Mouse (Mus musculus) CH12.LX (cell line): ENCODE data around the gene Anxa1.

Experiments
- CTCF ChIP-seq, 2 experiments: IDR thresholded peaks in 1 of 2; conservative IDR thresholded peaks in 1 of 2; 2 replicates each; pipeline ENCODE4 v1.5.1; 2011 to 2012; ENCODE audit warnings: low read depth in 2 of 2, low read length in 2 of 2, improper control_type of control experiment in 1 of 2, inconsistent platforms in 1 of 2, mild to moderate bottlenecking in 1 of 2, moderate library complexity in 1 of 2
- EP300 ChIP-seq: IDR thresholded peaks from 2 replicates; pipeline ENCODE4 v1.6.1; 2011; ENCODE audit warnings: low read length, improper control_type of control experiment
- IRF4 ChIP-seq: IDR thresholded peaks from 2 replicates; pipeline ENCODE4 v1.6.1; 2014; ENCODE audit warnings: low read depth, mild to moderate bottlenecking, inconsistent platforms, low read length, improper control_type of control experiment
- MAFK ChIP-seq: IDR thresholded peaks from 2 replicates; pipeline ENCODE4 v1.6.1; 2011; ENCODE audit warnings: low read length, improper control_type of control experiment; ENCODE audit not compliant: insufficient replicate concordance
- MYC ChIP-seq: IDR thresholded peaks from 2 replicates; pipeline ENCODE4 v1.6.1; 2011; ENCODE audit warnings: low read depth, mild to moderate bottlenecking, improper control_type of control experiment, low read length
- NRF1 ChIP-seq: IDR thresholded peaks from 2 replicates; pipeline ENCODE4 v1.6.1; 2014; ENCODE audit warnings: low read depth, mild to moderate bottlenecking, inconsistent platforms, low read length, improper control_type of control experiment, moderate library complexity
- POLR2A ChIP-seq: IDR thresholded peaks from 2 replicates; pipeline ENCODE4 v1.6.1; 2011; ENCODE audit warnings: low read depth, mild to moderate bottlenecking, improper control_type of control experiment, low read length
- USF1 ChIP-seq: IDR thresholded peaks from 2 replicates; pipeline ENCODE4 v1.6.1; 2014; ENCODE audit warnings: low read depth, mild to moderate bottlenecking, inconsistent platforms, low read length, improper control_type of control experiment

GRCm38 (mm10) chr19:20389723-20390122, 1.0 kb downstream of the Anxa1 start:
- no peak for TF ChIP-seq NRF1
- no peak for TF ChIP-seq CTCF (conservative IDR thresholded peaks at IDR 0.05 in 1 of 2, IDR thresholded peaks at IDR 0.05 in 1 of 2; ENCODE audit: low read depth in 2 of 2, low read length in 2 of 2)
- 0 out of 2 replicates have a peak, but pooled peaks have one; percentile 24 for TF ChIP-seq EP300
- no peak for TF ChIP-seq POLR2A
- TF ChIP-seq MAFK = no peak
- TF ChIP-seq USF1 = no peak
- no peak for TF ChIP-seq IRF4
- no peak for TF ChIP-seq MYC
